Mouse (Mus musculus): ENCODE measurements around the gene Dlgap4. TPM values are rescaled to one million over a fixed set of nuclear protein-coding genes. Genes with fewer than 3 reads are reported as not detected.

The Dlgap4 gene
- polyA plus RNA-seq, 1 experiment = 63.5 TPM

DNA sequence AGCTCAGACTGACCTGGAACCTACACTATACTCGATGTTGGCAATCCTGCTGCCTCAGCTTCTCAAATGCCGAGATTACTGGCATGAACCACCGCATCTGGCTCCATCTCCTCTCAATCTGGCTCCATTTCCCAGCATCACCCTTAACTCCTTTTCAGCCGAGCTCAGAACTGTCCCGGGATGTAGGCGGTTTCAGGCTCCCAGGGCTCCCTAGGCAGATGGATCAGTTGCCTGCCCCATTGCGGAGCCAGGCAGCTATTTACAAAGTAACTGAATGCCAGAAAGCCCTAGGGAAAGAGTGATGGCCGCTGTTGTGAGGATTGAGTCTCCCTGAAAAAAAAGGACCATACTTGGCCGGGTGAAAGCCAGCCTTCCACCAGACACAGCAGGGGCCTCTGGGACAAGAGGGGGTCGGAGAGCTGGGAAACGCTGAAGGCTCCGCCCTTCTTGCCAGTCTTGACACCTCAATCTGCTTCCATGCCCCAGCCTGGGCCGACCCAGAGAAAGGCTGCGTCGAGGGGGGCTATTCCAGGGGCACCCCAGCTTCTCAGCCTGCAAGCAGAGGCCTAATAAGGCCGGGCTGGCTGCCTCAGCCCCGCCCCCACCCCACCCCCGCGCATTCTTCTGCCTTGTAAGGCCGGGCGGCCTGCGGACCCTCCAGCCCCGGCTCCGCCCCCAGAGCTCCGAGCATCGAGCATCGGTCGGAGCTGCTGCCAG is 161.4 kb downstream of the Dlgap4 start, which contains the start of gene Myl9:
TSS of gene Myl9 (plus strand) at position 683 of the 717 bp plus-strand sequence.
- 30% methylated on average over 28 of the region's 28 CpGs for WGBS
- Histone ChIP-seq H3K4me3 (replicated peaks; ENCODE audit: control insufficient read depth, low read depth, low read length) (no peak within 1 kb of the TSS), H3K4me1 (ENCODE audit: control insufficient read depth, insufficient read depth, low read length) (no peaks in the 10 kb centered on the region), H3K27ac (ENCODE audit: control insufficient read depth, insufficient read depth, low read depth, low read length, poor library complexity) (no peak within 1 kb of the TSS)
- TF ChIP-seq CTCF (IDR thresholded peaks at IDR 0.05; ENCODE audit: control insufficient read depth, insufficient read depth, low read length) (no peak), POLR2A (IDR thresholded peaks at IDR 0.05; ENCODE audit: borderline replicate concordance, control insufficient read depth, low read depth, low read length) (no peak)

DNA sequence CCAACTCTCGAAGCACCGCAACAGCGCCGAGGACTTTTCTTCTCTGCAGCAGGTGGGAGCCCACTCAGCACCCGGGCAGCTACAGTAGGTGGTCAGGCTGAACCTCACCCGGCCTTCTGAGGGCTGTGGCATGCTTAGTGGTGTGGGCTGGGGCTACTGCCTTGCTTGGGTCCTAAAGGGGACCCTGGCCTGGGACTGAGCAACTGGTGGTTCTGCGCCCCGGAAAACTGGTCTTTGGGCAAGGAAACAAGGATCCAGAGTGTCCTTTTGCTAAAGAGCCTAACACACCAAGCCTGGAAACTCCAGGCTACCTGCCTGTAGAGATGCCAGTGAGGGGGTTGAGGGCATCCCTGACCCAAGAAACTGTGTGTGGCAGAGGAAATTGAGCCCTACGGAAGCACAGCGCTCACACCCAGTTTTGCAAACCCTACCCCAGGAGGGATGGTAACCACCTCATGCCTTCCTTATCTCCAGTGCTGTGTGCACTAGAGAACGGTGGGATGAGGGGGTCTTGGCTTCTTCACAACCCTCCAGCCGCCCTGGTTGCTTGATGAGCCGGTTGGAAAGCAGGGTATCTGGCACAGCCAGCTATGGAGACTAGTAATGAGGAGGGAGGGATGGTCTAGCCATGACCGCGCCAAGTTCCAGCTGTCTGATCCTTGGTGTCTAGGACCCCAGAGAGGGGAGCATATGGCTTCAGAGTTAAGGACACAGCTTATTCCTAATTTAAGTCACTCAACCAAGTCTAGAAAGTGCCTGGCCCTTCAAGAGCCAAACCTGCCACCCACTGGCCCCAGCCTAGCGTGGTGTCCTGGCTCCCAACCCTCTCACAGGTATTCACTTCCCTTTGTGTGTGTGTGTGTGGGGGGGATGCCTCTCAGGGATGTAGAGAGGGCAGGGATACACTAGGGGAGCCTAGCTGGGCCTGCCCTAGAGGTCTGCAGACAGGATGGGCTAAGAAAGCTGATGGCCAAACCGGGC is 162.2 kb downstream of the Dlgap4 start:
- Histone ChIP-seq H3K4me1 (ENCODE audit: control insufficient read depth, insufficient read depth, low read length) (no peaks in the 10 kb centered on the region), H3K27ac (ENCODE audit: control insufficient read depth, insufficient read depth, low read depth, low read length, poor library complexity) (no peak overlapping the region), H3K4me3 (replicated peaks; ENCODE audit: control insufficient read depth, low read depth, low read length) (no peak overlapping the region)
- WGBS = 44% methylated on average over 17 of the region's 17 CpGs
- TF ChIP-seq CTCF (IDR thresholded peaks at IDR 0.05; ENCODE audit: control insufficient read depth, insufficient read depth, low read length) (no peak), POLR2A (IDR thresholded peaks at IDR 0.05; ENCODE audit: borderline replicate concordance, control insufficient read depth, low read depth, low read length) (no peak)

- TF ChIP-seq POLR2A (IDR thresholded peaks at IDR 0.05; ENCODE audit: borderline replicate concordance, control insufficient read depth, low read depth, low read length) (no peak), CTCF (IDR thresholded peaks at IDR 0.05; ENCODE audit: control insufficient read depth, insufficient read depth, low read length) (no peak)
- Histone ChIP-seq H3K27ac (ENCODE audit: control insufficient read depth, insufficient read depth, low read depth, low read length, poor library complexity) (no peak overlapping the region), H3K4me3 (replicated peaks; ENCODE audit: control insufficient read depth, low read depth, low read length) (no peak overlapping the region), H3K4me1 (ENCODE audit: control insufficient read depth, insufficient read depth, low read length) (peaks cover 2% of the 10 kb centered on the region; the same call in 1 of the 2 replicates)
- 86% methylated on average over 2 of the region's 2 CpGs for WGBS
These were observed 163.4 kb downstream of the Dlgap4 start for GRCm38 (mm10) chr2:156776907-156777306.

GRCm38 (mm10) chr2:156777326-156778004 is 164.0 kb downstream of the Dlgap4 start:
- H3K4me1 ChIP-seq (ENCODE audit: control insufficient read depth, insufficient read depth, low read length) = peaks cover 2% of the 10 kb centered on the region; the same call in 1 of the 2 replicates
- TF ChIP-seq CTCF (IDR thresholded peaks at IDR 0.05; ENCODE audit: control insufficient read depth, insufficient read depth, low read length) = no peak
- TF ChIP-seq POLR2A (IDR thresholded peaks at IDR 0.05; ENCODE audit: borderline replicate concordance, control insufficient read depth, low read depth, low read length) = no peak

GRCm38 (mm10) chr2:156778571-156778970 is 165.1 kb downstream of the Dlgap4 start:
- 63% methylated on average over 8 of the region's 8 CpGs for WGBS
- H3K27ac ChIP-seq (ENCODE audit: control insufficient read depth, insufficient read depth, low read depth, low read length, poor library complexity) = no peak overlapping the region
- TF ChIP-seq POLR2A (IDR thresholded peaks at IDR 0.05; ENCODE audit: borderline replicate concordance, control insufficient read depth, low read depth, low read length) (no peak), CTCF (IDR thresholded peaks at IDR 0.05; ENCODE audit: control insufficient read depth, insufficient read depth, low read length) (no peak)
- H3K4me3 ChIP-seq (replicated peaks; ENCODE audit: control insufficient read depth, low read depth, low read length) = no peak overlapping the region
- peaks cover 2% of the 10 kb centered on the region; the same call in 1 of the 2 replicates for H3K4me1 ChIP-seq (ENCODE audit: control insufficient read depth, insufficient read depth, low read length)

More at GRCm38 (mm10) chr2:156777326-156778004, 164.0 kb downstream of the Dlgap4 start:
- WGBS = 37% methylated on average over 7 of the region's 7 CpGs
- Histone ChIP-seq H3K27ac (ENCODE audit: control insufficient read depth, insufficient read depth, low read depth, low read length, poor library complexity) (0 out of 2 replicates have a peak overlapping the region, but pooled peaks have one; percentile 44), H3K4me3 (replicated peaks; ENCODE audit: control insufficient read depth, low read depth, low read length) (no peak overlapping the region)

DNA sequence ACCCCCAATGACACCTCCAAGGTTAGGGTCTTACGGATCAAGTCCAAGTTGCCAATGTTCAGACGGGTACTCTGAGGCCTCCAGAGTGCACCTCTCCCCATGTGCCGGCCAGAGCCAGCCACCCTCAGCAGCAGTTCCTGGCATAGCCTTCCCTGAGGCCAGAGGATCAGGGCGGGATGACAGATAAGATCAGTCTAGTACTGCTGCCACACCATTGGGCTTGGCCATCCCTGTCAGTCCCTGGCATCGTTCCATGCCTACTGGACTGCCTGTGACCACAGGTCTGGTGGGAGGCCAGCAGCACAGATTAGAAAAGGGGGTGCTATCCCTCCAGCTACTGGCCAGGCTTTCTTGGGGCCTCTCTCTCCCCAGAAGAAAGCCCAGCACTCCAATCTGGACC is 165.5 kb downstream of the Dlgap4 start:
- Histone ChIP-seq H3K4me1 (ENCODE audit: control insufficient read depth, insufficient read depth, low read length) (peaks cover 2% of the 10 kb centered on the region; the same call in 1 of the 2 replicates), H3K4me3 (replicated peaks; ENCODE audit: control insufficient read depth, low read depth, low read length) (no peak overlapping the region), H3K27ac (ENCODE audit: control insufficient read depth, insufficient read depth, low read depth, low read length, poor library complexity) (no peak overlapping the region)
- TF ChIP-seq POLR2A (IDR thresholded peaks at IDR 0.05; ENCODE audit: borderline replicate concordance, control insufficient read depth, low read depth, low read length) = no peak
- TF ChIP-seq CTCF (IDR thresholded peaks at IDR 0.05; ENCODE audit: control insufficient read depth, insufficient read depth, low read length) = no peak
- WGBS = 76% methylated on average over 5 of the region's 5 CpGs

- 46% methylated on average over 2 of the region's 2 CpGs for WGBS
- no peak for TF ChIP-seq POLR2A (IDR thresholded peaks at IDR 0.05; ENCODE audit: borderline replicate concordance, control insufficient read depth, low read depth, low read length)
- no peak for TF ChIP-seq CTCF (IDR thresholded peaks at IDR 0.05; ENCODE audit: control insufficient read depth, insufficient read depth, low read length)
- H3K4me1 ChIP-seq (ENCODE audit: control insufficient read depth, insufficient read depth, low read length) = peaks cover 2% of the 10 kb centered on the region; the same call in 1 of the 2 replicates
- no peak overlapping the region for H3K27ac ChIP-seq (ENCODE audit: control insufficient read depth, insufficient read depth, low read depth, low read length, poor library complexity)
- H3K4me3 ChIP-seq (replicated peaks; ENCODE audit: control insufficient read depth, low read depth, low read length) = no peak overlapping the region
These were observed 166.0 kb downstream of the Dlgap4 start for GRCm38 (mm10) chr2:156779488-156779887.

Data from bone marrow, adult 2 months (tissue).